Mouse (Mus musculus) adrenal gland (tissue): Measurements from ENCODE around the gene Dusp3.

Source experiments
- intact Hi-C: fragments of 180-260 bp; cut with DNase I; formaldehyde crosslinking; loops from one replicate; pipeline ENCODE4 v1.15.1; 2025

The Dusp3 gene

GRCm38 (mm10) chr11:101980603-101981157 lies 6.1 kb downstream of the Dusp3 start:
- intact Hi-C loops = no loop called here

GRCm38 (mm10) chr11:101979140-101979539 lies 7.7 kb downstream of the Dusp3 start:
- intact Hi-C loops = no loop called here

- intact Hi-C loops = no loop called here
Measured at GRCm38 (mm10) chr11:101976949-101977348, 9.9 kb downstream of the Dusp3 start.

- intact Hi-C loops = loop anchor here (5.0 kb wide), 1 partner anchor 163 kb away; no protein-coding TSS in a partner anchor
Measured at GRCm38 (mm10) chr11:101974923-101975322, 11.9 kb downstream of the Dusp3 start.

- intact Hi-C loops = loop anchor here (5.0 kb wide), 1 partner anchor 162 kb away; no protein-coding TSS in a partner anchor
Measured at GRCm38 (mm10) chr11:101974181-101974580, 12.6 kb downstream of the Dusp3 start.

- intact Hi-C loops = loop anchor here (5.0 kb wide), 1 partner anchor 161 kb away; no protein-coding TSS in a partner anchor
Measured at GRCm38 (mm10) chr11:101973496-101973895, 13.3 kb downstream of the Dusp3 start.

GRCm38 (mm10) chr11:101972651-101973050 lies 14.2 kb downstream of the Dusp3 start:
- intact Hi-C loops = loop anchor here (5.0 kb wide), 1 partner anchor 160 kb away; no protein-coding TSS in a partner anchor

- intact Hi-C loops = loop anchor here (5.0 kb wide), 1 partner anchor 160 kb away; no protein-coding TSS in a partner anchor
Measured at GRCm38 (mm10) chr11:101972097-101972496, 14.7 kb downstream of the Dusp3 start.

GRCm38 (mm10) chr11:101971410-101971809 lies 15.4 kb downstream of the Dusp3 start:
- intact Hi-C loops = loop anchor here (5.0 kb wide), 1 partner anchor 159 kb away; no protein-coding TSS in a partner anchor

GRCm38 (mm10) chr11:101969835-101970234 lies 17.0 kb downstream of the Dusp3 start:
- intact Hi-C loops = loop anchor here (5.0 kb wide), 1 partner anchor 158 kb away; no protein-coding TSS in a partner anchor

- intact Hi-C loops = loop anchor here (1.0 kb wide), 1 partner anchor 48 kb away; no protein-coding TSS in a partner anchor
Measured at GRCm38 (mm10) chr11:101968791-101969190, 18.0 kb downstream of the Dusp3 start.

GRCm38 (mm10) chr11:101968311-101968710 lies 18.5 kb downstream of the Dusp3 start:
- intact Hi-C loops = loop anchor here (1.0 kb wide), 1 partner anchor 48 kb away; no protein-coding TSS in a partner anchor

GRCm38 (mm10) chr11:101966965-101967614 lies 19.7 kb downstream of the Dusp3 start, which contains the start of gene Sost:
Gene Sost (minus strand): TSS chr11:101967015.
- intact Hi-C loops = no loop called here

GRCm38 (mm10) chr11:101965553-101965952 lies 21.3 kb downstream of the Dusp3 start:
- intact Hi-C loops = no loop called here

- intact Hi-C loops = no loop called here
Measured at GRCm38 (mm10) chr11:101964647-101965046, 22.2 kb downstream of the Dusp3 start.

- intact Hi-C loops = no loop called here
Measured at GRCm38 (mm10) chr11:101963473-101964291, 23.1 kb downstream of the Dusp3 start.

GRCm38 (mm10) chr11:101963043-101963442 lies 23.8 kb downstream of the Dusp3 start:
- intact Hi-C loops = no loop called here

- intact Hi-C loops = no loop called here
Measured at GRCm38 (mm10) chr11:101957476-101957875, 29.3 kb downstream of the Dusp3 start.

- intact Hi-C loops = no loop called here
Measured at GRCm38 (mm10) chr11:101953441-101953840, 33.4 kb downstream of the Dusp3 start.

GRCm38 (mm10) chr11:101952541-101953341 lies 34.1 kb downstream of the Dusp3 start:
- intact Hi-C loops = no loop called here

GRCm38 (mm10) chr11:101950021-101950420 lies 36.8 kb downstream of the Dusp3 start:
- intact Hi-C loops = no loop called here
